Mouse (Mus musculus): Measurements from ENCODE around the gene Aqp6.

Aqp6 gene

GRCm38 (mm10) chr15:99600986-99601822 lies at the start of gene Aqp6:
TSS of gene Aqp6 (plus strand) at chr15:99601400.
- in situ Hi-C loops (cut with MboI, MseI): no loop called here

GRCm38 (mm10) chr15:99553767-99554166 lies 47.4 kb upstream of the Aqp6 start:
- in situ Hi-C loops (cut with MboI, MseI): no loop called here

GRCm38 (mm10) chr15:99558947-99559346 lies 42.3 kb upstream of the Aqp6 start:
- in situ Hi-C loops (cut with MboI, MseI): no loop called here

GRCm38 (mm10) chr15:99560246-99560645 lies 41.0 kb upstream of the Aqp6 start:
- in situ Hi-C loops (cut with MboI, MseI): no loop called here

- in situ Hi-C loops (cut with MboI, MseI): no loop called here
Measured at GRCm38 (mm10) chr15:99567371-99567770, 33.8 kb upstream of the Aqp6 start.

GRCm38 (mm10) chr15:99568682-99569081 lies 32.5 kb upstream of the Aqp6 start:
- in situ Hi-C loops (cut with MboI, MseI): no loop called here

GRCm38 (mm10) chr15:99569123-99569522 lies 32.1 kb upstream of the Aqp6 start:
- in situ Hi-C loops (cut with MboI, MseI): no loop called here

- in situ Hi-C loops (cut with MboI, MseI): no loop called here
Measured at GRCm38 (mm10) chr15:99578802-99579485, 22.3 kb upstream of the Aqp6 start, which contains the start of gene Aqp2. TSS of gene Aqp2 (plus strand) at chr15:99579055.

- in situ Hi-C loops (cut with MboI, MseI): no loop called here
Measured at GRCm38 (mm10) chr15:99583463-99584344, 17.5 kb upstream of the Aqp6 start.

GRCm38 (mm10) chr15:99584407-99585202 lies 16.6 kb upstream of the Aqp6 start:
- in situ Hi-C loops (cut with MboI, MseI): no loop called here

GRCm38 (mm10) chr15:99585741-99586140 lies 15.5 kb upstream of the Aqp6 start:
- in situ Hi-C loops (cut with MboI, MseI): no loop called here

- in situ Hi-C loops (cut with MboI, MseI): no loop called here
Measured at GRCm38 (mm10) chr15:99586525-99586924, 14.7 kb upstream of the Aqp6 start.

GRCm38 (mm10) chr15:99589237-99589636 lies 12.0 kb upstream of the Aqp6 start:
- in situ Hi-C loops (cut with MboI, MseI): no loop called here

- in situ Hi-C loops (cut with MboI, MseI): no loop called here
Measured at GRCm38 (mm10) chr15:99589704-99590103, 11.5 kb upstream of the Aqp6 start.

GRCm38 (mm10) chr15:99590429-99591084 lies 10.6 kb upstream of the Aqp6 start, which contains the start of gene Aqp5:
TSS of gene Aqp5 (plus strand) at chr15:99590782.
- in situ Hi-C loops (cut with MboI, MseI): no loop called here

- in situ Hi-C loops (cut with MboI, MseI): no loop called here
Measured at GRCm38 (mm10) chr15:99592177-99592576, 9.0 kb upstream of the Aqp6 start.

GRCm38 (mm10) chr15:99592877-99593276 lies 8.3 kb upstream of the Aqp6 start:
- in situ Hi-C loops (cut with MboI, MseI): no loop called here

GRCm38 (mm10) chr15:99594951-99595350 lies 6.2 kb upstream of the Aqp6 start:
- in situ Hi-C loops (cut with MboI, MseI): loop anchor here (5.0 kb wide), 1 partner anchor 77 kb away; the partner anchor contains the start of gene Asic1

- in situ Hi-C loops (cut with MboI, MseI): loop anchor here (5.0 kb wide), 1 partner anchor 76 kb away; the partner anchor contains the start of gene Asic1
Measured at GRCm38 (mm10) chr15:99596056-99596687, 5.0 kb upstream of the Aqp6 start.

GRCm38 (mm10) chr15:99596841-99597240 lies 4.4 kb upstream of the Aqp6 start:
- in situ Hi-C loops (cut with MboI, MseI): loop anchor here (5.0 kb wide), 1 partner anchor 75 kb away; the partner anchor contains the start of gene Asic1
